Mouse (Mus musculus): ENCODE results near the gene Arntl. TPM values are rescaled to one million over a fixed set of nuclear protein-coding genes. Genes with fewer than 3 reads are reported as not detected.

Arntl gene
- total RNA-seq, 2 experiments from 2014 or later, result 9.0 to 10.7 TPM

DNA sequence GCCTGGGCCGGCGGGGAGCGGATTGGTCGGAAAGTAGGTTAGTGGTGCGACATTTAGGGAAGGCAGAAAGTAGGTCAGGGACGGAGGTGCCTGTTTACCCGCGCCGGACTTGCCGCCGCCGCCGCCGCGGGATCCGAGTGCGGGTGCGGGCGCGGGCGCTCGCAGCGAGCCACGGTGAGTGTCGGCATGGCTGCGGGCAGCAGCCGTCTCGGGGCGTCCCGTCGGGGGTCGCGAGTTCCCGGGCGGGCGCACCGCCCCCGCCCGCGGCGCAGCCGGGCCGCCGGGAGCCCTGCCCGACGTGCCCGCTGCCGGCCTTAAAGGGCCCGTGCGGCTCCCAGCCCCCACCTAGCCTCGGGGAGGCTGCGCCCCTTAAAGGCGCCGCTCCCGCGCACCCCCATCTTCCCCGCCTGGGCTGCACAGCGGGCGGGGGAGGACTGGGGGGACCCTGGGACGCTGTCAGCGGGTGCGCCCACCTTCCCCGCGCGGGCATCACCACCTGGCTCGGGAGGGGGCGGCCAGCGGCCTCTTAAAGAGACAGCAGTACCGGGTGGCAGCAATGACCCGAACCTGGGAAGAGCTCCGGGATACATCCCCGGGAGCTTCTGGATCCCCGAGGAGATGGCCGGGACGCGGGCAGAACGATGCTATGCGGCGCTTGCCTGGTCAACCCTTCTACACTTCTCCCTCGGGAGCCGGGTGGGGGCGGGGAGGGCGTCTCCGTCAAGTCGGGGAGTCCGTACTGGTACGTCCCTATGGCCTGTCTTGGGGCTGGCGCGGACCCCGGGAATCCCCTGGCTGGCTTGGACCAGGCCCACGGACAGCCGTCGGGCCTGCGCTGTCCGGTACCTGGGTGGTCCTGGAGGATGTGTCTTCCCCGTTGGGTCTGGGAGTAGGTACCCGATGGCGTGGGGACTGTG is 464 bp downstream of the Arntl start:
- DNase-seq (ENCODE audit: low spot score in 2 of 2), result peak; percentile 37 to 63

DNA sequence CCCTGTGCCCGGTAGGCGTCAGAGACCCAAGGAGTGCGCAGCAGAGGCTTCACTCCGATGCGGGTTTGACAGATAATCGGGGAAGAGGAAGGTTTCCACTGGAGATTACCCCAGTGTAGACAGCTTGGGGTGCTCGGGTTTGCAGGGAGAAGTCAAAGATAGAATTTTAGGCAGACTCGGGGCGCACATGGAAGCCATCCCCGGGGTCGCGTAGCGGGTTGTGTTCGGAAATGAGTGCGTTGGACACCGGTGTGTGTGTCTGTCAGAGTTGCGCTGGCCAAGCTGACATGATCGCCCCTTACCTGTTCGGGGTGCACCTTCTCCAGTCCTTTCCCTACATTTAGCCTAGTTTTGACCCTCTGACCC is 1.1 kb downstream of the Arntl start:
- DNase-seq (ENCODE audit: low spot score in 2 of 2), result no peak

DNA sequence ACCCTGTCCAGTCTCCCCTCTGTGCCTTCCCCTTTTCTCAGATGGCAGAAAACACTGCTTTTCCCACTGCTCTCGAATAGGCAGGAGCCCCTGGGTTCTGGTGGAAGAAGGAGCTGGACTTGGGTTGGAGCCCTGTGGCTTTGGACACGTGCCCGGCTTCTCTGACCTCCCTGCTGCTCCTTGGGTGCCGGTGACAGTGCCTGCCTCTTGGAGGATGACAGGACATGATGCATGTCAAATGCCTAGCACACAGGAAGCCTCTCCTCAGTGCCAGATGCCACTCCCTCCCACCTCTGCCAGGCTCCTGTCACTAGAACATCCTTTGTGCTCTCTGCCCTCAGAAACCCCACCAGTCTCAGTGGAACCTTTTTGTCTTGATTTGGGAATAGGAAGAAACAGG is 3.2 kb downstream of the Arntl start:
- DNase-seq (ENCODE audit: low spot score in 2 of 2), result no peak

DNA sequence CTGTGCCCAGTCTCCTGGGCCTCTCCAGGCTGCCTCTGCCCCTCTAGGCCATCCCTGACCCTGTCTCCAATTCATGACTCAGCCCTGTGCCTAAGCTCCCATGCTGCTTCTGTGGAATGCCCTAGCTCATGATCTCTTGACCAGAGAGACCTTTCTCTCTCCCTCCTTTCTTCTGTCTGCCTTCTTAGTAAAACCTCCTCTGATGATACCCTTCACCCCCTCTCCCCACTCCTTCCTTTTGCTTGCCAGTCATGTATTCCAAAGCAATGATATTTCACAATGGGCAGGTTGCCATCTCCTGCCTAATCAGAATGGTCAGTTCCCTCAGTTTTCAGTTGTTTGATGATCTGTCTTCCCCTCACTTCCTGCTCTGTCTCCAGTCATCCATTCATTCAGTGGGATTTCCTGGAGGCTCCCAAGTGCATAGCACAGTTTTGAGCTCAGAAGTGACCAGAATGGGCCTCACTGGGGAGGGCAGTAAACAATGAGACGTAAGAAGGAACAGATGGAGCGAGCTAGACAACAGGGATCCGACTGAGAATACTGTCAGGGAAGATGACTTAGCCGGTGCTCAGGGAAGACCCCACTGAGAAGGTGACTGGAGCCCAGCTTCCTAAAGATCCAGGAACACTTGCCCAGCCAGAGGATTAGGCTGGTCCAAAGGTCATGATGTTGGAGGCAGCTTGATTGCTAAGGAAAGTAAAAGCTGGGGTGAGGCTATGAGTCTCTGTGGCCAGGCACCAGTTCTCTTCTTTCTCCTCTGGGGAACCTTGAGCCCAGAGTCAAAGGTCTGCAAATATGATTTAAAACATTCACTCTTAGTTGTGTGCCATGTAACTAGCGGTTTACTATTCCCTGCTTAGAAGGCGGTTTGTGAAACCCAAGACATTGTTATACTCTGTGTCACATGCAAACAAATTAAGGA is 7.2 kb downstream of the Arntl start:
- no peak for DNase-seq (ENCODE audit: low spot score in 2 of 2)

DNA sequence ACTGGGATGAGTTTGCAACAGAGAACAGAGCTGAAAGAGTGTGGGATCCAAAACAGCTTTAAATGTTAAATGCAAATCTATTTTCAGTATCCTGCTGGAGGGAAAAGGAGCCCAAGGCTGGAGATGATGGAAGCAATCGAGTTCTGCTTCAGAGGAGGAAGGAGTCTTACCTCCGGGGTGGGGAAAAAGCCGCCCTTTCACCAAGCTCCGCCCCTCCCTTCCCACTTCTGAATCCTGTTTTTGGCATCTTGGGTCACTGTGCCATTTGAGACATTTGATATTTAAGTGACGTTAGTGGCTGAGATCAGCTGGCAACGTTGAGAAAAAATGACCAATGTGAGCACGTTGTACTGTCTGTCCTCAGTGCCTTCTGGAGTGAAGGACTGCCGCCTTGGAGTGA is 8.9 kb downstream of the Arntl start:
- no peak for DNase-seq (ENCODE audit: low spot score in 2 of 2)

DNA sequence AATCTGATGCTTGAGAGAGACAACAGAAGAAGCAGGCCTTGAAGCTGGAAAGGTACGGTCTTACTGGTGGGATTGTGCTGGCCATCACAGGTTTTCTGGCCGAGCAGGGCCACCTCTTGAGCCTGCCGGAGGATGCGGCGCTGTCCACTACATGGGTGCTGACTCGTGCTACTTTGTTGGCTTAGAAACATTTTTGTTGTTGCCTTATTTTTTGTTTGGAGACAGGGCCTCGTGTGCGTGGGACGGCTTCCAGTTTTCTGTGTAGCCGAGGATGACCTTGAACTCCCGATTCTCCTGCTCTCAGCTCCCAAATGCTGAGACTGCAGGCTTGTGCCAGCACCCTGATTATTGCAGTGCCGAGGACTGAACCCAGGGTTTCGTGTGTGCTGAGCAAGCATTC is 12.2 kb downstream of the Arntl start:
- no peak for DNase-seq (ENCODE audit: low spot score in 2 of 2)

DNA sequence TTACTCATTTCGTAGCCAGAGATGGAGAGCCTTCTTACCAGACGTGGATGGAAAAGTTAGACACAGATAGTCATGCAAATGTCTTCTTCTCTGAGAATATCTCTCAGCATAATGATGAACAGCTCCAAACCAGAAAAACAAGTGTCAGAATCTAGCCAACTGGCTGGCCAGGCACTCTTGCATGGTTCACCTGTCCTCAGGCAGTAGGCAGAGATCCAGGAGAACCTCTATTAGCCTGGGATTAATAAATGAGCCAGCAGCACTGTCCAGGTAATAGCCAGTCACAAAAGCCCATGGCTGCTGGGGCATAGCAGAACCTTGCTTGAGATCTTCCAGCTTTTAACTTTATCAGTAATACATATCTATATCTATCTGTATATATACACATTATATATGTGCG is 12.6 kb downstream of the Arntl start:
- no peak for DNase-seq (ENCODE audit: low spot score in 2 of 2)

DNA sequence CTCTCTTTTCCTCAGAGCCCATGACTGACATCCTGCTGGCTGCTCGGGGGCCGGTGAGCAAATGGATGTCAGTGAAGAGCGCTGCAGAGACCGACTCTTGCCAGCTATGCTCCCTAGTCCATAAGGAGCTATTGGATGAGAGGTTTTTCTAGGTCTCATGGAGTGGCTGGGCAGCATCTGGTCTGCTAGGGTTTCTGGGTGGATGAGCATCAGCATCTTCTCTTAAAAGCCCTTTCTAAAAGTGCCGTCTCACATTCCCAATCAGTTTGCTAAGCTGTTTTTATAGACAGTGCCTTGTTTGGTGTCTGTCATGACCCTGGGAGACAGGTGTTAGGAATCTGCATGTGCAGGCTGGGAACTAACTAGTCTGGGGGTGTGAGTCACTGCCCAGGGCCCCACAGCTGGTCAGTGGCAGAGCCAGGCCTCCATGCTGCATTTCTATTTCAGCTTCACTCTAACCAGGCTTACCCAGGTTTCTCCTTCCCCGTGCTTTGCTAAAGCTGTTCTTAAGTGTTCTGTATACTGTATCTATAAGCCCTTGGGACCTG is 13.5 kb downstream of the Arntl start:
- DNase-seq (ENCODE audit: low spot score in 2 of 2), result no peak

DNA sequence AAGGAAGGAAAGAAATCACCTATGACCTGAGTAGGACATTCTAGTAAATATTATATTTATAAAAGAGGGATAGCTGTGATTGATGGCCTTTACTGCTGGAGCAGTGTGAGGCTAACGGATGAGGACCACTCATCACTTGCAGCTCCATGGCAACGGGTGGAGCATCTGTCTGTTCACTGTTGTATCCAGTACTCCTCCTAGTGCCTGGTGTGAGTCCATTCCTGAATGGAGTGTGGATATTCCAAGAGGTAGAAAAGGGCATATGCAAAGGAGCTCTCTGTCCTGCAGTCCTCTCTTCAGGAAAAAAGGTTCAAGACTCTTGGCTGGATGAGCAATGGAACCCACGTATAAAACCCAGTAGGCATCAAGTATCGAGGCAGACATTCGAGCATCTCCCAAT is 15.6 kb downstream of the Arntl start:
- no peak for DNase-seq (ENCODE audit: low spot score in 2 of 2)

DNA sequence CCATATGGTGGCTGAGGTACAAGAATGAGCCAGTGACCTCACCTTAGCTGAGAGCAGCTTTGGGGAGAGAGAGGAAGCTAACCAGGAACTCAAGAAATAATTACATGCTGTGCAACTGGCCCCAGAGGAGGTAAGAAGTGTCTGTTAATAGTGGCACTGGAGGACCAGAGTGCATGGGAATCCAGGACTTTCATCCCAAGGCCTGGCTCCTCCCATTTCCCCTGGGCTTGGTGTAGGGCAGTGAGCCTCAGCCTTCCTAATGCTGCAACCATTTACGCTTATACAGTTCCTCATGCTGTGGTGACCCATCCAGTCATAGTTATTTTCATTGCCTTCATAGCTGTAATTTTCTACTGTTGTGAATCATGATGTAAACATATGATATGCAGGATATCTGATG is 17.4 kb downstream of the Arntl start:
- DNase-seq (ENCODE audit: low spot score in 2 of 2), result no peak

DNA sequence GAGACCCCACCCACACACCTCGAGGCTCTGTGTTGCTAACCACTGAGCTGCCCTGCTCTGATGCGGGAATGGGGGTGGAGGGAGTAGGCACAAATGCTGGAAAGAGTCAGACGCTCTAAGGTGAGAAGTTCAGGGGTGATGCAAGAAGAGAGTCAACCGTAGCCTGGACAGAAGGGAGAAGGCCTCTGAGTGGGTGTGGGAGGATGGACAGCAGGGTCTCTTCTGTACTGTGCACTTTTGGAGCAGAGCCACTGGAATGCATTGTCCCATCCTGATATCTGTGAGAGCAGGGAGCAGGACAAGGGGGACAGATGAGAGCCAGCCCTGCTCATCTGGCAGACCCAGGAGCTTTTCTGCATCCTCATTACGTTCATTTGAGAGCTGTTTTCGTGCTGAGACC is 21.2 kb downstream of the Arntl start:
- no peak for DNase-seq (ENCODE audit: low spot score in 2 of 2)

DNA sequence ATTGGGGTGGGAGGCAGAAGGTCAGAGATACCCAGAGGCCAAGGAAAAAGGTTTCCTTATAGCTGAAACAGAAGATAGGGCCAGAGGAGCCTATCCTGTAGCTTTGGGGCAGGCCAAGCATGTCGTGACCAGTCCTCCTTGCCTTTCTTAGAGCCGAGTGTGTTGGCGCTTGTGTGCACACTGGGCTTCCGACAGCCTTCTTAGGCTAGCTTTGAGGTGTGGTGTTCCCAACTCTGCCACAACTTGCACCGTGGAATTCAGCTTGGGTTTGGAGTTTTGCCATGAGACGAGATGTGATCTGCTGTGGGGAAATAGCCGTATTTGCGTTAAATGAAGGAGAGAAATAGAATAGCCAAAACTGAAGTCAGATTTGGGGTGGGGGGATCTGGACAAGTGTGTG is 28.9 kb downstream of the Arntl start:
- DNase-seq (ENCODE audit: low spot score in 2 of 2), result no peak

DNA sequence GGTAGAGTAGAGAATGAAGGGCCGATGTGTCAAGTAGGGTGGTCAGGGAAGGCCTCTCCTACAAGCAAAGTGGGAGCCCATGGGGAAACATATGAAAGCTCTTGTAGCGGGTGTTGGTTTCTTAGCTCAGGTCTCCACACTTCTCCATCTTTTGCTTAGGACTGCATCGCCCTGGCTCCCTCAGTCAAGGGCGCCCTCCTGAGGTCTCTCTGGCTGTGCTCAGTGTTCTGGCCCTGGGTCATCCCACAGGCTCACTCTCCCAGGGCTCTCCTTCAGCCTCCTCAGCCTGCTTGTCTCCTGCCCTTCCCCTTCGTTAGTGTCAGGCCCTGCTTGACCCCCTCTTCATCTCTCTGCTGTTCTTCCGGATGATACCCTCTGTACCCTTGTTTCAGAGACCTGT is 31.1 kb downstream of the Arntl start:
- DNase-seq (ENCODE audit: low spot score in 2 of 2), result no peak

DNA sequence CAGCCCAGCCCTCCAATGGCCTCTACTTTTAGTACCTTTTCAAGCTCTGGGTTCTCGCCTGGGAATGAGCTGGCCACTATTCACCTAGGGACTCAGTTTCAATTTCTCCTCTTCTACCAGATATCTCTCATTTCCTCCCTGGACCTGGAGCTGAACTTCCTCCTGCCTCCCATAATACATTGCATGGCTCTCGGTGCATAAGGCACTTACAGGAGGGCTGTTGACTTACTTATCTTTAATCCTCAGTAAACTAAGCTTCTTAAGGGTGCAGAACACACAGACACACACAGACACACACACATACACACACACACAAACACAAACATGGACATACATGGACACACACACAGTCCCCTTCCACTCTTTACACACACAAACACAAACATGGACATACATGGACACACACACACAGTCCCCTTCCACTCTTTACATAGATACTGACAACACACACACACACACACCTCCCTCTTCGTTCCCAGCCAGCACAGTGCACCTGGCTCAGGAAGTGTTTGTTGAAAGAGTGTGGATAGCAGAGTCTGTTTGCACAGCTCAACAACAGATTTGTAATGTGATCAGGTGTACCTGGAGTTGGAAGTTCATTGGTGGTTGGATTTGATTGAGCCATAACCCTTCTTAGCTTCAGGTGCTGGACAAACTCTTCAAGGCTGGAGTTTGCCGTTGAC is 32.3 kb downstream of the Arntl start:
- DNase-seq (ENCODE audit: low spot score in 2 of 2), result no peak

DNA sequence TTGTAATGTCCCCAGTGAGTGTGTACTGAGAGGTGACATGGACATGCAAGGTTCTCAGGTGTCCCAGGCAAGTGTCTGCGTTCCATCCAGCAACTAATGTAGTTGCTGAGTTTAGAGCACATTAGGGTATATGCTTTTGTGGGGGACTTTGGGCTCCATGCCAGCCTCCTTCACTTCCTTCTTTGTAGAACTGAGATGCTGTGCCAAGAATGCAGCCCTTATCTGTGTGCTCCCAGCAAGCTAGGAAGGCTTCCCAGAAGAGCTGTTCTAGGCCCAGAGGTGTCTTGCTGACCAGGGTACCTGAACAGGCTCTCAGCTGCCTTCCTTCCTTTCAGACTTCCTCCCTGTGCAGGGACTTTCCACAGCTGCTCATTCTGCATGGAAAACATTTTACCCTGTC is 33.2 kb downstream of the Arntl start:
- no peak for DNase-seq (ENCODE audit: low spot score in 2 of 2)

DNA sequence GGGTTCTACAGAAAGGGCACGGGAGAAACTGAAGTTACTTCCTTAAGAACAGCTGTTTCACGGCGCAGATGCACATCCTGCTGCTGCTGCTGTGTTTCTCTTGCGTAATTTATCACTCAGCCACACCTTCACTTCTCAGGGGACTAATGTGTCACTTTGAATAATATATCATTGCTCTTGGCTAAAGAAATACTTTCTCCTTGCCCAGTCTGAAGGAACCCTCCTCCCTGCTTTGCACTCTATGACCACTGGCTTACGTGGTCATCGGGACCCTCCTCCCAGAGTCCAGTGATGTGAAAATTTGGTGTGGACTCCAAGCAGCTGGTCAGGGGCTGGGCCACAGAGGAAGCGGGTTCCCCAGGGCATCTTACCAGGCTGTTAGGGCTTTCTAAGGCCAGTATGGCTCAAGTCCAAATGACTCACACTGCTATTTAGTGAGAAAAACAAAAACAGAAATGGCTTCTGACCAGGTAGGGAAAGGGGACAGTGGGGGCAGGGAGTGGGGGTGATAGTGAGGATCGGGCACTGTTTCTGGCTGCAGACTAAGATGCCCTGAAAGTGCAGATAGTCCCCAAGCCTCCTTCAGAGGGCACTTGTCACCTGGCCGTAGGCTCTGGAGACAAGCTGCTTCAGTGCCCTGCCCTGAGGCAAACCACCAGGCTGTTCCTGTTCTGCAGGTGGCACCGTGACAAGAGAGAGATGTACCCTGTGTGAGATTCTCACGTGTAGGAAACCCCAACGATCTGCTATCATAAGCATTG is 34.8 kb downstream of the Arntl start:
- peak in 1 of 2 experiments; percentile 37 for DNase-seq (ENCODE audit: low spot score in 2 of 2)

DNA sequence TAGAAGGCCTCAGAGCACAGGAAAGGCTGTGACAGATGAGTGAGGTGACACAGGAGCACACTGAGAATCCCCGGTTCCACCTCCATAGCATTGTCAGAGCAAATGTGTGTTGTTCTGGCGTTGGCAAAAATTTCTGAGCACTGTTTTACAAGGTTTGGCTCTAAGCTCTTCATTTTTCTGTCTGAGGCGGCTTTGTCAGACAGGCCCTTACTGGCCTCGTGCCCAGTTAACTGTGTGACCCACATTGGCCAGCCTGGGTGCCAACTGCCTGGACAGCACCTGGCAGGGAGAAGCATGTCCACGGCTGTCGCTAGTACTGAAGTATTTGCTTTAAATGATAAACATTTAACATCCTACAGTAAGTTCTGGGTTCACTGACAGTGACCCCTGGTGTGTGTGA is 35.4 kb downstream of the Arntl start:
- DNase-seq (ENCODE audit: low spot score in 2 of 2), result peak in 1 of 2 experiments; percentile 48

DNA sequence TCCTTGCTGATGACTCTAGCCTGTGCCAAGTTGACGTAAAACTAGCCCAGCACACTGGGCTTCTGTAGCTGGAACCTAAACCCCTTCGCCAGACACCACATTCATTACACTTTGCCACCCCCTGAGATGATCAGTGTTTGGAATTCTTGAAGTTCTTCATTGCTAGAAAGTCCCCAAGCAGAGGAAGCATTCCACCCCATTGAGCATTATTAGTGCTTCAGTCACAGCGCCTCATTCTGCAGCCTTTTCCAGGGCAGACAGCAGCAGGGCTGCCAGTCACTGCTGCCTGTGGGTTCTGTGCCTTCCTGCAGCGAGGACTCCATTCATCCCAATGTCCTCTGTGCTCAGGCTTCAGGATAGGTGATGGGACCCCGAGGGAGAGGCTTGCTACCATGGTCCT is 37.9 kb downstream of the Arntl start:
- DNase-seq (ENCODE audit: low spot score in 2 of 2), result no peak

DNA sequence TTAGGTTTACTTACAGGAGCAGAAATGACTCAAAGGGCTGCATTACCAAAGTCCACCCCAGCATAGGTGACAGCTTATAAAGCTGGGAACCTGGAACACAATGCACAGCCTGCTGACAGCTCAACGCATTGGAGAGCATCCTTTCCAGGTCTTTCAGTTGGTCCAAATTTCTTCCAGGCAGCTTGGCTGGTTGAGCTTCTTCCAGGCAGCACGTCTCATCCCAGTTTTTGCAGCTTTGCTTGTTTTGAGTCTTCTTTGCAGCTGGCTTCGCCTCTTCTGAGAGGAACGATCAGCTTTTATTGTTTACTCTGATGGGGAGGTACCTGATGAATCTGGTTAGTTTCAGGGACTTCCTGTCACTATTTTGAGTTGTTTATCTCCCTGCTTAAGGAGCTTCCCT is 39.2 kb downstream of the Arntl start:
- DNase-seq (ENCODE audit: low spot score in 2 of 2), result no peak

DNA sequence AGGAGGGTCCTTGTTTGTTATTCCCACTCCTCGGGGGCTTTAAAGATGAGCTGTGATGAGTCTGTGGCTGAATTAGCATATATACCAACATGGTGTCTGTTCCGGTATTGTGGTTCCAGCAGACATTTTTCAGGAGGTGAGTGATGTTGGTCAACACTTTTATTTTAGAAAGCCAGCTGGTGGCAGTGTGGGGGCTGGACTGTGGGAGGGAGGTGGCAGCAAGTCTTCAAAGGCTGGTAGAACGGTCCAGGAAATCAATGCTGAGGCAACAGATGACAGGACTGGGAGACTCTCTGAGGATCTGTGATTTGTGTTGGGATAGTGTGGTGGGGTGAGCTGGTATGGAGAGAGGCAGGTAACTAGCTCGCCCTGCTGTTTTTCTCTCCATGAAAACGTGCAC is 39.9 kb downstream of the Arntl start:
- DNase-seq (ENCODE audit: low spot score in 2 of 2), result no peak
